Mouse (Mus musculus): ENCODE measurements around the gene Snapc1. TPM values are rescaled to one million over a fixed set of nuclear protein-coding genes. Genes with fewer than 3 reads are reported as not detected.

The Snapc1 gene
- 10 to 100 TPM; 27.4 to 34.5 TPM for total RNA-seq (2021)
- long read RNA-seq, full-length matches to known transcripts = 22 of 26 reads
- long read RNA-seq, partial matches to known transcripts = 0 of 26 reads
- long read RNA-seq, other reads (novel, unspliced or antisense) = 4 of 26 reads

- DNase-seq (ENCODE audit: low spot score in 2 of 2) = peak; percentile 96
Observed at GRCm38 (mm10) chr12:73964291-73965281, at the start of gene Snapc1. Snapc1 (plus strand) TSS chr12:73964481.

- no peak for DNase-seq (ENCODE audit: low spot score in 2 of 2)
Observed at GRCm38 (mm10) chr12:73918479-73918878, 45.8 kb upstream of the Snapc1 start.

DNA sequence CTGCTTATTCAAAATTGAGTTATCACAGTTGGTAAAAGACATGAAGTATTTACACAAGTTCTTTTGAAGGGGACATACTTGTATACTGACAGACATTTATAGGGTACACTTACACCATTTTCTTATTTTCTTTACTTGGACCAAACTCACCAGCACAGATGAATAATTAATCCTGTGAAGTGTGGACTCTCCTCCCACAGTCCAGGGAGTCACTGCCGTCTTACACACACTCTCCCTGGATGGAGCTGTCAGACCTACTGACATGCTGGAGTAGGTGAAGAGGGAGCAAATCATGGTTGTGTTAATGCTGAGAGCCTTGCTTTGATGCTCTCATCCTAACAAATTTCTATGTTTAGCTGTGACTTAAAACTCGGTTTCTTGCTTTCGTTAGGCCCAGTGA, 34.0 kb upstream of the Snapc1 start:
- DNase-seq (ENCODE audit: low spot score in 2 of 2) = no peak

DNA sequence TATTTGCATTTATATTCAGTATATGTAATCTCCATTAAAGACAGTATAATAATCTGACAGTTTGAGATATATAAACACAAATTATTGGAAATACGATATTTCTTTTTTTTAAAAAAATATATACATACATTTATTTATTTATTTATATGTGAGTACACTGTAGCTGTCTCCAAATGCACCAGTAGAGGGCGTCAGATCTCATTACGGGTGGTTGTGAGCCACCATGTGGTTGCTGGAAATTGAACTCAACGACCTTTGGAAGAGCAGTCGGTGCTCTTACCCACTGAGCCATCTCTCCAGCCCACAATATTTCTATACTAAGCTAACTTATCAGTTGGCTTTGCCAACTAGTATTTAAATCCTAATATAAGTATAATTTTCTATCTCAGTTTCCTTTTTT, 33.0 kb upstream of the Snapc1 start:
- no peak for DNase-seq (ENCODE audit: low spot score in 2 of 2)

DNA sequence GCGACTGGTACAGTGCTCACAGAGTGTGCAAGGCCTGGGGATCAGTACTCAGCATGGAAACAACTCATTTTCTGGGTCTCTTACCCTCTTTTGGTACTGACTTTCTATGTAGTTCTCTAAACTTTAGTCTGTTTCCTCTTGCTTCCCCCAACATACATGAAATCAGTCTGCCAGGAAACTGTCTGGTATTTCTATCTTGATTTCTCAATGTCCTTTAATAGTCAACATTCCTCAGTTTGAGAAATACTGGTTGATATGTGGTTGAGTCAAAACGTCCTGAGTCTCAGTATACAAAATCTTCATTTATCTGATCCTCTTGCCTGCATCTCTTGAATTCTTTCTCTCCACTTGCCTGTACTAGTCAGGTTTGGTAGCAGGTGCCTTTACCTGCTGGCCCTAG, 29.8 kb upstream of the Snapc1 start:
- no peak for DNase-seq (ENCODE audit: low spot score in 2 of 2)

GRCm38 (mm10) chr12:73937353-73937752, 26.9 kb upstream of the Snapc1 start, which contains the start of gene Gm49321:
Gm49321 (plus strand) TSS chr12:73937653.
- no peak for DNase-seq (ENCODE audit: low spot score in 2 of 2)

DNA sequence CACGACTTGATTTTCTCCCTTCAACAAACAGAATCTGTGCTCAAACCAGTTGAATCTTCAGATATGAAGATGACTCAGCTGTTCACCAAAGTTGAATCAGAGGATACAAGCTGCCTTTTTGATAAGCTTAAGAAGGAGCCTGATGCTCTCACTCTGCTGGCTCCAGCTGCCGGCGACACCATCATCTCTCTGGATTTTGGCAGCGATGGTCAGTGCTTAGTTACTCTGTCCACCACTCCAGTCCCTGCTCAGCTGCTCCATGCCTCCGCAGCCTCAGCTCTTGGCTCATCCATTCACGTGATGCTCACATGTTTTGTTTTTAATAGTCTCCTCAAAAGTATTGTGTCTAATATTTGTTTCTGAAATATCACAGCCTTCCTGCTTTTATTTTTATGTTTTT, 24.7 kb upstream of the Snapc1 start:
- DNase-seq (ENCODE audit: low spot score in 2 of 2) = no peak

DNA sequence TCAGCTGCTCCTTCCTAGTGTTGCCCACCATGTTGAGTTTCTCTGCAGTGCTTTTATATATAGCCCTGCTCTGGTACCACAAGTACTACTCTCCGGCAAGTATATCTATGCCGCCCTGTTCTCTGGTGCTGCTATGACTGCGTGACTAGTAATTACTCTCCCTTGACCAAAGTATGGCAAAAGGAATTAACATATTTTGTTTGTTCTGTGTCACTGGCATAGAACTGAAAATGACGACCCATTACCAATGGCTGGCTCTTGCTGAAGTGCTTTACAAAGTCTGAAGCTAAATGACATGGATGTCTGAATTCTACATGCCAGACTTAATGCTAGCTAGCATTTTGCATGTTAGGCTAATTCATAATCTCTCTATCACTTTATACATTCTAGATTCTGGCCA, 15.9 kb upstream of the Snapc1 start:
- DNase-seq (ENCODE audit: low spot score in 2 of 2) = no peak

DNA sequence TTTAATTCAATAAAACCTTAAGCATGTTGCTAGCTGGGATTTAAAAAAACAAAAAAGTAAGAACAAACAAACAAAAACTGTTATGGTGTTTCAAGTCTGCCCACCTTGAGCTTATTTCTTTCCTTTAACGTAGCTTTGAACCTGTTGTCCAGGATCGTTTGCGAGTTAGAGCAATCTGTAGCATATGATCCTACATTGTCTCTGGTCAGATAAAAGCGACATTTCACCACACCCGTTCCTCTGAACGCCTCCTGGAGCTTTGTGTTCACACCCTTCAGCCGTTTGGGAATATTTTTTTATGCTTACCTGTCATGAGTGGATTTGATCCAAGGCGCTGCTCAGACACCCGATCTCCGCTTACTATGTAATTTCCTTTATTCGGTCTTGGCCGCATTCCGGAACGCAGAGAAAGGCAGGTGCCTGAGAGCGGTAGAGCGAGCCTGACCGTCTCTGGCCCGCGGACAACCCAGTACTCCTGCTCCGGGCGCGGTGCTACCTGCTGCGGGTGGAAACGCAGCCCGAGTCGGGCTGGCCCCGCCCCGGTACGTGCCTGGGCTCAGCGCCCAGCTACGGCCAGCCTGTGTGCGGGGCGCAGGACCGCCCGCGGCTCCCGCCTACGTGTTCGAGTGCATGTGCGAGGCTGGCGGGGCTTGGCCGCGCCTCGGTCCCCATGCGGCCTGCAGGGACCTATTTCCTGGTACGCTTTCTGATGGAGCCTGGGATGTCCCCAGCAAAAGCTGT, 14.8 kb upstream of the Snapc1 start:
- peak; percentile 35 to 53 for DNase-seq (ENCODE audit: low spot score in 2 of 2)

DNA sequence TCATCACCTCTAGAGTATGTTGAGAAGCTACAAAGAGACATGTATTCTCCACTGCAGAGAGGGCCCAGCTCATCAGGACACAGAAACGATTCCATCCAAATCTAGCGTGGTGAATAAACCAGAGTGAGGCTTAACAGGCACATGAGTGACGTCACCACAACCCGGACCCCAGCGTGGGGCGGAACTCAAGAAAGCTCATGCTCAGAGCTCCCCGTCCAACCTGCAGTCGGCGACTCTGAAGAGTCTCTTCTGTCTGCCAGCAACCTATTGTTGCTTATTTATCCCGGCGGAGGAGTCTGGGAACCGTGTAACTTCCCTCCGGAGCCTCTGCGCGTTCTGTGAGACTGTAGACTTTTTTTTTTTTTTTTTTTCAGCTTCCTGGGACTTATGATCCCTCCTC, 11.4 kb upstream of the Snapc1 start:
- DNase-seq (ENCODE audit: low spot score in 2 of 2) = peak; percentile 29 to 47

DNA sequence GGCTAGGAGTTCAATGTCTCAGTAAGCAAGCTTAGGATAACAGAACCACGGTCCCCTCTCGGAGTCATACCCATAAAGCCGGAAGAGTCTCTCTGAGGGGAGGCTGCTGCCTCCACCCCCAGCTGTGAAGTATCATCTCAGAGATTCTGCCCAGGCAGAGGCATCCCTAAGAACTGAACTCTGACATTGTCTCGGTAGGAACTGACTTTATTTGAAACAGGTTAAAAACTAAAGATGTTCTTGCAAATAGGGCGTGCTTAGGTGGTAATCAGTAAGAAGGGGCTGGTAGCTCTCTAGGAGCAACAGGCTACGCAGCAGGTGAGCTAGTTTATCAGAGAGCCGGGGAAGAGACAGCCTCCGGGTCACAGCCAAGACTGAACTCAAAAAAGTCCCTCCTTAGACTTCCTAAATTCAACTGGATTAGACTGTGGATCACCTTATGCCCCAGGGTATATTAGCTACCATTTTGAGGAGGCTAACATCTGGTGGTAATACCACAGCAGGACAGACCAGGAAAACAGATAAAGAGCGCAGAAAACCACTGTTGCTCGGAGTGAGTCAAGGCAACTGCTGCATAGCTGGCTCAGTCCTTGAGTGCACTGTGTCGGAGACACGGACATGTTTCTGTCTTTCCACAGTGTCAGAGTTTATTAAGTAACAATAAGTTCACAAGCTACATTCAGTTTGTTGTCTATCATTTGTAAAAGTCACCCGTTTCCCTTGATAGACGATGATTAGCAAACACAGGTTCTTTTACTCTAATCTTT, 10.7 kb upstream of the Snapc1 start:
- DNase-seq (ENCODE audit: low spot score in 2 of 2) = no peak

- no peak for DNase-seq (ENCODE audit: low spot score in 2 of 2)
Observed at GRCm38 (mm10) chr12:73954785-73955184, 9.5 kb upstream of the Snapc1 start.

GRCm38 (mm10) chr12:73957676-73958075, 6.6 kb upstream of the Snapc1 start:
- no peak for DNase-seq (ENCODE audit: low spot score in 2 of 2)

DNA sequence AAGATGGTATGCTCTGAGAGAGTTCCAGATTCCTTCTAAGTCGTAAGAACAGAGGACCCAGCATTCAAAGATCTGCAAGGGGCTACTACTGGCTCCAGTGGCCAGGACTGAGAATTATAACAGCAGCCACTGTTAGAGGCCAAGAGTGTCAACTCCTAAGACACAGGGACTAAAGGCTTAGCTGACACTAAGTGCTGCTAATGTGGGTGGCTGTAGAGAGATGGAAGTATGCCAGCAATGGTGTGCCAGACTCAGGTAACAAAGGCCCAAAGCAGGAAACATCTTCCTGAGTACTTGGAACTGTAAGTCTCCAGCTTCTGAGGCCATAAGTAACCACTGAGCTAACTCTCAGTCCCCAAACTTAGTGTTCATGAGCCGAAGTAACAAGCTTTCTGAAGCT, 5.5 kb upstream of the Snapc1 start:
- DNase-seq (ENCODE audit: low spot score in 2 of 2) = no peak

GRCm38 (mm10) chr12:73969142-73969541, 4.9 kb downstream of the Snapc1 start:
- DNase-seq (ENCODE audit: low spot score in 2 of 2) = no peak

GRCm38 (mm10) chr12:73974584-73974983, 10.3 kb downstream of the Snapc1 start:
- DNase-seq (ENCODE audit: low spot score in 2 of 2) = no peak

DNA sequence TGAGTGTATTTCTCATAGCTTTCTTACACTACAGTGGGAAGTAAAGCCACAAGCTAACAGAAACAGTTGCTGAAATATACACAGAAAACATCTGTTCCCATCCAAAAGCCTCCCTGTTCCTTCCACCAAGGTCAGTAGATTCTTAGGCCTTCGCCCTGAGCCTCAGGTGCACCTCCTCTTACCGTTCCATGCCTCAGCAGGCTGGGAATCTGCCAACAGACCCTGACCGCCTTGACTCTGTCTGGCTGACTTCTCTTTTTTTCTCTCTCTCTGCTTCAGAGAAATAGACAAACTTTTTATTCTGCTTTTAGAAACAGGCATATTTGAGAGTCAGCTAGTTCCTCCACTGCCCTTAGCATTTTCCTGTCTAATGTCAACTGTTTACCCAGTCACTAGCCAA, 13.9 kb downstream of the Snapc1 start:
- DNase-seq (ENCODE audit: low spot score in 2 of 2) = no peak

DNA sequence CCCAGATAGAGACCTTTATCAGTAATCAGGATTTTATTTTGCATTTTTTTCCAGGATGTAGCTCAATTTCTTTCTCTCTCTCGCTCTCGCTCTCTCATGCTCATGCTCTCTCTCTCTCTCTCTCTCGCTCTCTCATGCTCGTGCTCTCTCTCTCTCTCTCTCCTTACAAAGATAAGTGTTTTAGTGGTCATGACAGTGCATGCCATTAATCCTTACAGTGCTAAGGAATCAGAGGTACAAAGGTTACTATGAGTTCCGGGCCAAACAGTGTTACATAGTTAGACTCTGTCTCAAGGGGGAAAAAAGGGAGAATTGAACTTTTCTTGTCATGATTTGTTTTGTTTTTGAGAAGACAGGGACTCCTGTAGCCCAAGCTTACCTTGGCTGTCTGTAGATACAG, 15.4 kb downstream of the Snapc1 start:
- DNase-seq (ENCODE audit: low spot score in 2 of 2) = no peak

- DNase-seq (ENCODE audit: low spot score in 2 of 2) = peak; percentile 79 to 82
Observed at GRCm38 (mm10) chr12:73982533-73982932, 18.3 kb downstream of the Snapc1 start.

- no peak for DNase-seq (ENCODE audit: low spot score in 2 of 2)
Observed at GRCm38 (mm10) chr12:73986299-73986698, 22.0 kb downstream of the Snapc1 start.

GRCm38 (mm10) chr12:73988393-73989008, 24.2 kb downstream of the Snapc1 start:
- no peak for DNase-seq (ENCODE audit: low spot score in 2 of 2)

Data from layer of hippocampus, postnatal 10 days (tissue).